9 mouse cellular contexts compared by ENCODE assay signal in genomic region chr5:122402772-122403171, GRCm38 (mm10). TPM values are rescaled to one million over a fixed set of nuclear protein-coding genes. Genes with fewer than 3 reads are reported as not detected.
DNase-seq lines count a peak whose midpoint lies in the region; ATAC-seq and TF ChIP-seq lines count a peak whose summit lies in the region.
"Had no signal": no experiment of that assay in that cellular context is flagged by ENCODE, and none has a peak within 500 bp of the region (broad histone marks: within the 10 kb centered on the region; RNA-seq: fewer than 3 reads in every experiment).

No protein-coding gene starts in this region.

- no peak overlapping the region for H3K4me3 ChIP-seq in forebrain, postnatal 0 days (ENCODE audit: low read depth, low read length)
- H3K4me3 ChIP-seq in forebrain, embryonic 10.5 days, result no peak overlapping the region
- no peak overlapping the region for H3K4me3 ChIP-seq in lung, adult 2 months (replicated peaks; ENCODE audit: extremely low read depth, low read depth, low read length)
- H3K4me3 ChIP-seq in small intestine, adult 2 months (ENCODE audit: low read depth, low read length), result no peak overlapping the region
- H3K4me3 ChIP-seq: liver, embryonic 15.5 days had no signal

- 67% methylated on average over 5 of the region's 5 CpGs for WGBS in forebrain, postnatal 0 days
- 86% methylated on average over 5 of the region's 5 CpGs for WGBS in forebrain, embryonic 10.5 days
- 76% methylated on average over 5 of the region's 5 CpGs for WGBS in lung, adult 2 months
- 87% methylated on average over 5 of the region's 5 CpGs for WGBS in small intestine, adult 2 months

- peaks cover 82% of the 10 kb centered on the region for H3K36me3 ChIP-seq in forebrain, postnatal 0 days (ENCODE audit: insufficient read depth)
- H3K36me3 ChIP-seq in forebrain, embryonic 10.5 days (replicated peaks), result peaks cover 94% of the 10 kb centered on the region
- peaks cover 76% of the 10 kb centered on the region for H3K36me3 ChIP-seq in small intestine, adult 2 months (ENCODE audit: control insufficient read depth, insufficient read depth, low read length)

- peak; percentile 83 for ATAC-seq in forebrain, postnatal 0 days

- no peak overlapping the region for H3K4me2 ChIP-seq in forebrain, postnatal 0 days (ENCODE audit: low read depth)
- H3K4me2 ChIP-seq: liver, embryonic 15.5 days had no signal

- peak overlapping the region; percentile 66; the same call in 1 of the 2 replicates for H3K27ac ChIP-seq in forebrain, postnatal 0 days (ENCODE audit: low read depth, low read length)
- H3K27ac ChIP-seq in forebrain, embryonic 10.5 days, result no peak overlapping the region
- peak overlapping the region; percentile 21; the same call in 1 of the 2 replicates for H3K27ac ChIP-seq in small intestine, adult 2 months (ENCODE audit: insufficient read depth, low read depth, low read length)
- H3K27ac ChIP-seq: liver, embryonic 15.5 days had no signal

- peak; percentile 75 for DNase-seq in forebrain, postnatal 0 days
- DNase-seq in forebrain, embryonic 10.5 days (ENCODE audit: extremely low spot score, low spot score), result no peak
- peak; percentile 37 to 52 for DNase-seq in lung, adult 18-20 months
- DNase-seq in lung, adult 2 months, result no peak
- DNase-seq in layer of hippocampus, postnatal 10 days (ENCODE audit: low spot score in 2 of 2), result peak; percentile 39
- no peak for DNase-seq in urinary bladder, adult 18-20 months (ENCODE audit: low spot score in 2 of 2)
- DNase-seq in kidney, adult 11 months, result no peak

- no peak overlapping the region for H3K9ac ChIP-seq in forebrain, postnatal 0 days
- H3K9ac ChIP-seq: liver, embryonic 15.5 days had no signal

- H3K27me3 ChIP-seq in forebrain, postnatal 0 days (ENCODE audit: insufficient read depth, low read length), result no peaks in the 10 kb centered on the region
- no peaks in the 10 kb centered on the region for H3K27me3 ChIP-seq in forebrain, embryonic 10.5 days (ENCODE audit: poor library complexity, severe bottlenecking)
- H3K27me3 ChIP-seq in small intestine, adult 2 months (ENCODE audit: control insufficient read depth, insufficient read depth, low read length), result no peaks in the 10 kb centered on the region
- H3K27me3 ChIP-seq: liver, embryonic 15.5 days had no signal

- no peaks in the 10 kb centered on the region for H3K9me3 ChIP-seq in forebrain, postnatal 0 days (ENCODE audit: low read length)
- peaks cover 9% of the 10 kb centered on the region; the same call in 1 of the 2 replicates for H3K9me3 ChIP-seq in forebrain, embryonic 10.5 days
- H3K9me3 ChIP-seq: liver, embryonic 15.5 days had no signal

- TF ChIP-seq CTCF in forebrain, postnatal 0 days (IDR thresholded peaks at IDR 0.05; ENCODE audit: low read depth), result no peak
- TF ChIP-seq CTCF in lung, adult 2 months (IDR thresholded peaks at IDR 0.05; ENCODE audit: insufficient read depth, low read length), result no peak
- TF ChIP-seq CTCF in small intestine, adult 2 months (IDR thresholded peaks at IDR 0.05; ENCODE audit: extremely low read depth, insufficient read length, insufficient replicate concordance, low read depth, low read length), result no peak

- no peak for TF ChIP-seq POLR2A in lung, adult 2 months (IDR thresholded peaks at IDR 0.05; ENCODE audit: borderline replicate concordance, extremely low read depth, low read depth, low read length)
- TF ChIP-seq POLR2A in small intestine, adult 2 months (IDR thresholded peaks at IDR 0.05; ENCODE audit: low read depth, low read length), result no peak

- no peaks in the 10 kb centered on the region for H3K4me1 ChIP-seq in forebrain, postnatal 0 days (ENCODE audit: insufficient read depth)
- H3K4me1 ChIP-seq in forebrain, embryonic 10.5 days, result no peaks in the 10 kb centered on the region
- H3K4me1 ChIP-seq in lung, adult 2 months (ENCODE audit: control insufficient read depth, insufficient read depth, low read length), result peaks cover 9% of the 10 kb centered on the region
- H3K4me1 ChIP-seq in small intestine, adult 2 months (ENCODE audit: control insufficient read depth, insufficient read depth, insufficient read length, low read length), result no peaks in the 10 kb centered on the region; the same call in none of the 2 replicates

RNA-seq across cellular contexts. Expression of gene Arpc3, which starts 11.1 kb away (rescaled TPM):
- 234 and 357 TPM in 2 replicates for total RNA-seq in forebrain, postnatal 0 days (2014; rRNA removed)
- 171 and 225 TPM in 2 replicates for polyA plus RNA-seq in forebrain, postnatal 0 days (2015; fragmentation: Nextera tagmentation; extraction: Ambion mirVana)
- polyA plus RNA-seq in forebrain, embryonic 10.5 days (2016; fragmentation: Nextera tagmentation; extraction: Ambion mirVana), result 91.9 and 98.7 TPM in 2 replicates
- polyA plus RNA-seq in lung, adult 2 months (2012; rRNA removed), result 114 and 144 TPM in 2 replicates
- total RNA-seq in layer of hippocampus, postnatal 10 days (2021), result 100 to 1,000 TPM; 287 to 319 TPM
- 46.5 and 105 TPM in 2 replicates for polyA plus RNA-seq in small intestine, adult 2 months (2012; rRNA removed)

RNA-seq across cellular contexts. Expression of gene Anapc7, which starts 18.7 kb away (rescaled TPM):
- 30.2 and 33.0 TPM in 2 replicates for total RNA-seq in forebrain, postnatal 0 days (2014; rRNA removed)
- polyA plus RNA-seq in forebrain, postnatal 0 days (2015; fragmentation: Nextera tagmentation; extraction: Ambion mirVana), result 37.5 and 42.0 TPM in 2 replicates
- 54.3 and 59.2 TPM in 2 replicates for polyA plus RNA-seq in forebrain, embryonic 10.5 days (2016; fragmentation: Nextera tagmentation; extraction: Ambion mirVana)
- polyA plus RNA-seq in lung, adult 2 months (2012; rRNA removed), result 17.9 and 20.5 TPM in 2 replicates
- total RNA-seq in layer of hippocampus, postnatal 10 days (2021), result 10 to 100 TPM; 35.1 to 37.9 TPM
- polyA plus RNA-seq in small intestine, adult 2 months (2012; rRNA removed), result 9.1 and 17.2 TPM in 2 replicates

RNA-seq across cellular contexts. Expression of gene Fam216a, which starts 30.6 kb away (rescaled TPM):
- total RNA-seq in forebrain, postnatal 0 days (2014; rRNA removed), result 136 and 141 TPM in 2 replicates
- polyA plus RNA-seq in forebrain, postnatal 0 days (2015; fragmentation: Nextera tagmentation; extraction: Ambion mirVana), result 147 and 150 TPM in 2 replicates
- 86.1 and 90.1 TPM in 2 replicates for polyA plus RNA-seq in forebrain, embryonic 10.5 days (2016; fragmentation: Nextera tagmentation; extraction: Ambion mirVana)
- polyA plus RNA-seq in lung, adult 2 months (2012; rRNA removed), result 18.9 and 22.5 TPM in 2 replicates
- total RNA-seq in layer of hippocampus, postnatal 10 days (2021), result 10 to 100 TPM; 77.7 to 81.3 TPM
- 3.2 and 3.5 TPM in 2 replicates for polyA plus RNA-seq in small intestine, adult 2 months (2012; rRNA removed)

RNA-seq across cellular contexts. Expression of gene Gpn3, which starts 31.1 kb away (rescaled TPM):
- total RNA-seq in forebrain, postnatal 0 days (2014; rRNA removed), result 31.2 and 37.6 TPM in 2 replicates
- polyA plus RNA-seq in forebrain, postnatal 0 days (2015; fragmentation: Nextera tagmentation; extraction: Ambion mirVana), result 41.0 and 44.2 TPM in 2 replicates
- 84.6 and 92.9 TPM in 2 replicates for polyA plus RNA-seq in forebrain, embryonic 10.5 days (2016; fragmentation: Nextera tagmentation; extraction: Ambion mirVana)
- polyA plus RNA-seq in lung, adult 2 months (2012; rRNA removed), result 42.4 and 57.6 TPM in 2 replicates
- total RNA-seq in layer of hippocampus, postnatal 10 days (2021), result 10 to 100 TPM; 26.7 to 29.1 TPM
- 22.4 and 32.6 TPM in 2 replicates for polyA plus RNA-seq in small intestine, adult 2 months (2012; rRNA removed)

RNA-seq across cellular contexts. Expression of gene Vps29, which starts 48.6 kb away (rescaled TPM):
- total RNA-seq in forebrain, postnatal 0 days (2014; rRNA removed), result 142 and 157 TPM in 2 replicates
- polyA plus RNA-seq in forebrain, postnatal 0 days (2015; fragmentation: Nextera tagmentation; extraction: Ambion mirVana), result 364 and 391 TPM in 2 replicates
- polyA plus RNA-seq in forebrain, embryonic 10.5 days (2016; fragmentation: Nextera tagmentation; extraction: Ambion mirVana), result 187 and 195 TPM in 2 replicates
- 29.8 and 58.1 TPM in 2 replicates for polyA plus RNA-seq in lung, adult 2 months (2012; rRNA removed)
- 100 to 1,000 TPM; 213 to 228 TPM for total RNA-seq in layer of hippocampus, postnatal 10 days (2021)
- polyA plus RNA-seq in small intestine, adult 2 months (2012; rRNA removed), result 31.4 and 36.6 TPM in 2 replicates

Comparison
In these comparisons a context has a peak if more than half of its experiments do, and no peak if none do; other contexts are left out.
1. DNase-seq: peak in forebrain, postnatal 0 days (single experiment), lung, adult 18-20 months (2 of 2) and layer of hippocampus, postnatal 10 days (2 of 2); none in forebrain, embryonic 10.5 days (single experiment), lung, adult 2 months (single experiment), urinary bladder, adult 18-20 months (0 of 2) and kidney, adult 11 months (single experiment).